Mouse (Mus musculus) small intestine, adult 2 months (tissue): ENCODE results near the gene Fnbp1. TPM values are rescaled to one million over a fixed set of nuclear protein-coding genes. Genes with fewer than 3 reads are reported as not detected.

Source experiments
- H3K27ac ChIP-seq: fragments of 200-500 bp; 2 replicates; pipeline ENCODE4 v1.5.1; 2012; ENCODE audit warnings: low read depth, low read length, control low read depth, inconsistent platforms; ENCODE audit not compliant: insufficient read depth
- H3K27me3 ChIP-seq: fragments of 200-500 bp; 2 replicates; pipeline ENCODE4 v1.6.1; 2012; ENCODE audit warnings: mild to moderate bottlenecking, moderate library complexity, low read length, inconsistent platforms; ENCODE audit not compliant: control insufficient read depth, insufficient read depth
- H3K36me3 ChIP-seq: fragments of 200-500 bp; 2 replicates; pipeline ENCODE4 v1.6.1; 2012; ENCODE audit warnings: mild to moderate bottlenecking, low read length, control low read depth, inconsistent platforms; ENCODE audit not compliant: control insufficient read depth, insufficient read depth
- H3K4me1 ChIP-seq: fragments of 200-500 bp; 2 replicates; pipeline ENCODE4 v1.6.1; 2012; ENCODE audit warnings: low read length, inconsistent platforms, mixed read lengths; ENCODE audit not compliant: control insufficient read depth, insufficient read depth, insufficient read length
- H3K4me3 ChIP-seq: fragments of 200-500 bp; 2 replicates; pipeline ENCODE4 v1.5.1; 2012; ENCODE audit warnings: low read depth, mild to moderate bottlenecking, control low read depth, inconsistent platforms, low read length, moderate library complexity
- CTCF ChIP-seq: fragments of 200-500 bp; IDR thresholded peaks from 2 replicates; pipeline ENCODE4 v1.5.1; 2012; ENCODE audit warnings: low read depth, mild to moderate bottlenecking, control low read depth, inconsistent platforms, low read length, moderate library complexity, mixed read lengths; ENCODE audit not compliant: insufficient replicate concordance, insufficient read length; ENCODE audit errors: extremely low read depth
- POLR2A ChIP-seq: fragments of 200-500 bp; IDR thresholded peaks from 2 replicates; pipeline ENCODE4 v1.6.1; 2012; ENCODE audit warnings: low read depth, mild to moderate bottlenecking, control low read depth, inconsistent platforms, low read length, moderate library complexity
- WGBS: fragments of 180-500 bp; shearing (Covaris S2); methylation state at CpG from one replicate; pipeline ENCODE4 v1.1.7; 2018; 5-methylcytosine and 5-hydroxymethylcytosine counted together
- polyA plus RNA-seq: library from polyadenylated mRNA; depleted of rRNA; stranded (reverse); fragments of >200 nt; gene quantifications from 2 replicates; pipeline ENCODE4 v1.2.3, GENCODE M21; 2012

The Fnbp1 gene
- polyA plus RNA-seq, 1 experiment, result 28.6 TPM

- Histone ChIP-seq H3K27me3 (no peaks in the 10 kb centered on the region), H3K27ac (no peak overlapping the region), H3K36me3 (no peaks in the 10 kb centered on the region), H3K4me1 (peaks cover 7% of the 10 kb centered on the region), H3K4me3 (no peak overlapping the region)
- WGBS, result 84% methylated on average over 5 of the region's 5 CpGs
- TF ChIP-seq POLR2A, result no peak
- no peak for TF ChIP-seq CTCF
These were observed 18.3 kb downstream of the Fnbp1 start for GRCm38 (mm10) chr2:31123493-31123892.

GRCm38 (mm10) chr2:31122806-31123205 is 19.0 kb downstream of the Fnbp1 start:
- TF ChIP-seq CTCF (no peak), POLR2A (no peak)
- WGBS, result 85% methylated on average over 5 of the region's 5 CpGs

GRCm38 (mm10) chr2:31121131-31121693 is 20.6 kb downstream of the Fnbp1 start:
- H3K4me1 ChIP-seq, result peaks cover 8% of the 10 kb centered on the region; the same call in 1 of the 2 replicates
- no peaks in the 10 kb centered on the region for H3K27me3 ChIP-seq
- 68% methylated on average over 7 of the region's 7 CpGs for WGBS
- H3K4me3 ChIP-seq, result no peak overlapping the region
- no peaks in the 10 kb centered on the region for H3K36me3 ChIP-seq
- no peak overlapping the region for H3K27ac ChIP-seq
- TF ChIP-seq CTCF, result no peak
- TF ChIP-seq POLR2A, result no peak

More at GRCm38 (mm10) chr2:31122806-31123205, 19.0 kb downstream of the Fnbp1 start:
- H3K27me3 ChIP-seq, result no peaks in the 10 kb centered on the region
- H3K4me1 ChIP-seq, result peaks cover 7% of the 10 kb centered on the region
- H3K27ac ChIP-seq, result no peak overlapping the region
- H3K4me3 ChIP-seq, result no peak overlapping the region
- H3K36me3 ChIP-seq, result no peaks in the 10 kb centered on the region

GRCm38 (mm10) chr2:31119795-31120194 is 22.0 kb downstream of the Fnbp1 start:
- 74% methylated on average over 13 of the region's 13 CpGs for WGBS
- Histone ChIP-seq H3K36me3 (no peaks in the 10 kb centered on the region), H3K27me3 (no peaks in the 10 kb centered on the region), H3K27ac (no peak overlapping the region), H3K4me1 (peaks cover 11% of the 10 kb centered on the region; the same call in 1 of the 2 replicates), H3K4me3 (no peak overlapping the region)
- no peak for TF ChIP-seq CTCF
- no peak for TF ChIP-seq POLR2A

DNA sequence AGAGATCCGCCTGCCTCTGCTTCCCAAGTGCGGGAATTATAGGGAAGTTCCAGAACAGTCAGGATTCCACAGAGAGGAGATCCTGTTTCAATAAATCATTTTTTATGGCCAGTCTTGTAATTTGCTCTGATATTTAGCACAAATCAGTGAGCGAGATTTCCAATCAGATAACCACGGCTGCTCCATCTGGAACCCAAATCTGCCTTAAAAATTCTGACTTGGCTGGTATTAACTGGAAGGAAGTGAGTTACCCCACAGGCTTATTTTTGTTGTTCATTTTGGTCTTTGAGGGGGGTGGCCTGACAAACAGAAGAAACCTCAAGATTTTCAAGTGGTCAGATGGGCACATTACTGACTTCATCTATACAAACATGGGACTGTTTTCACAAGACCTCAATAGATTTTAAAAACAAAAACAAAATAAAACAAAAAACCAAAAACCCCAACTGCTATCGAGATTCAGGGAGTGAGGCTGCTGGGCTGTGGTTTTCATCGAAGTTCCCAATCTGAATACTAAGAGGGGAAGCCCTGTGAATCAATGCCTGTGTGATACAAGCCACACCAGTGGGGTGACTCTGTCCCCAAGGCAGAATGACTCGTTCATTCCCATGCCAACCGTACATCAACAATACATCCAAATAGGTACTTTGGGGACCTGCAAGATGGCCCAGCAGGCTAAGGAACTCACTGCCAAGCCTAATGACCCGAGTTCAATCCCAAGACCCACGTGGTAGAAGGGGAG is 23.0 kb downstream of the Fnbp1 start:
- peak overlapping the region; percentile 13; the same call in 1 of the 2 replicates for H3K27ac ChIP-seq
- no peak for TF ChIP-seq POLR2A
- TF ChIP-seq CTCF, result no peak
- H3K4me3 ChIP-seq, result no peak overlapping the region
- whole genome bisulfite sequencing, result 78% methylated on average over 10 of the region's 10 CpGs
- no peaks in the 10 kb centered on the region for H3K27me3 ChIP-seq
- peaks cover 11% of the 10 kb centered on the region; the same call in 1 of the 2 replicates for H3K4me1 ChIP-seq
- no peaks in the 10 kb centered on the region for H3K36me3 ChIP-seq

DNA sequence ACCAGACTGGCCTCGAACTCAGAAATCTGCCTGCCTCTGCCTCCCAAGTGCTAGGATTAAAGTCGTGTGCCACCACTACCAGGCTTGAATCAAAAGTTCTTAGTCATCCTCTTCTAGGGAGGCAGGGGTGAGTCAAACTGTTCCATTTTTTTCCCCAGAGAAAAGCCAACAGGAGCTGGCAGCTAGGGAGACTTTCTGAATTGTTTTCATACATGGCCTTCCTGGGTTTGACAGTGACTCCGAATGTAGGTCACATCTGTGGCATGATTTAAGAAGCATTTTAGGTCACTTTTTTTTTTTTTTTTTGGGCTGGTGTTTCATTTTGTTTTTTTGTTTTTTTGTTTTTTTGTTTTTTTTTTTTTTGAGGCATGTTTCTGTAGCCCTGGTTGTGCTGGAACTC is 23.6 kb downstream of the Fnbp1 start:
- no peak for TF ChIP-seq CTCF
- no peak overlapping the region for H3K4me3 ChIP-seq
- 84% methylated on average over 3 of the region's 3 CpGs for WGBS
- no peaks in the 10 kb centered on the region for H3K36me3 ChIP-seq
- peaks cover 11% of the 10 kb centered on the region; the same call in 1 of the 2 replicates for H3K4me1 ChIP-seq
- no peaks in the 10 kb centered on the region for H3K27me3 ChIP-seq
- H3K27ac ChIP-seq, result no peak overlapping the region

- TF ChIP-seq POLR2A, result no peak
- no peak for TF ChIP-seq CTCF
- H3K27ac ChIP-seq, result peak overlapping the region; percentile 44; the same call in 1 of the 2 replicates
- no peaks in the 10 kb centered on the region for H3K27me3 ChIP-seq
- no peak overlapping the region for H3K4me3 ChIP-seq
- no peaks in the 10 kb centered on the region for H3K36me3 ChIP-seq
- WGBS, result 76% methylated on average over 10 of the region's 10 CpGs
- H3K4me1 ChIP-seq, result peaks cover 11% of the 10 kb centered on the region; the same call in 1 of the 2 replicates
These were observed 25.7 kb downstream of the Fnbp1 start for GRCm38 (mm10) chr2:31115943-31116731.
